Mouse (Mus musculus) liver, adult 2 months (tissue): ENCODE data around the gene Tgfbr2.

Experiments
- CTCF ChIP-seq: fragments of 200-500 bp; IDR thresholded peaks from 2 replicates; pipeline ENCODE4 v1.5.1; 2011; ENCODE audit warnings: low read depth, low read length, control low read depth
- POLR2A ChIP-seq: fragments of 200-500 bp; IDR thresholded peaks from 2 replicates; pipeline ENCODE4 v1.6.1; 2011; ENCODE audit warnings: low read length, control low read depth; ENCODE audit not compliant: insufficient read depth; ENCODE audit errors: extremely low read depth

DNA sequence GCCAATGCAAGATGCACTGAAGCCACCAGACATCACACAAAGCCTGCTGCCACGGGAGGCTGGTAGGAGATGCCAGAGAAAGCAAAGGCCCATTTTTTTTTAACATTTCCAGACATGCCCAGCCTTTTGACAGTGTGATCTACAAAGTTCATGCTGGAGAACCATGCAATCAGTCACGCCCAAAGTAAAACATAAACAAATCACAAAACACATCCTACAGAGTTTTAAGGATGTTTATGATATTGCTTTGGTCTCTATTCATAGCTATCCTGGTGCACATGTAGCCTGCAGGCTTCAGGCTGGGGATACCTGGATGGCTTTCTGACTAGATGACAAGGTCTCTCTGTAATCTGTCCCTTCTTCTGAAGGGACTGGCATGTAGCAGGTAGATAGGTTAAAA, 46.8 kb downstream of the Tgfbr2 start:
- TF ChIP-seq CTCF: no peak
- no peak for TF ChIP-seq POLR2A
